Mouse (Mus musculus): ENCODE measurements around the gene Olfr1006. TPM values are rescaled to one million over a fixed set of nuclear protein-coding genes. Genes with fewer than 3 reads are reported as not detected.
"Not testable (repeated sequence)": the region's sequence is repeated elsewhere in the genome, so short reads cannot be mapped to it uniquely, and the experiment has no call there.

The Olfr1006 gene
- polyA plus RNA-seq (2016; fragmentation: Nextera tagmentation; extraction: Ambion mirVana): not detected in 2 replicates

DNA sequence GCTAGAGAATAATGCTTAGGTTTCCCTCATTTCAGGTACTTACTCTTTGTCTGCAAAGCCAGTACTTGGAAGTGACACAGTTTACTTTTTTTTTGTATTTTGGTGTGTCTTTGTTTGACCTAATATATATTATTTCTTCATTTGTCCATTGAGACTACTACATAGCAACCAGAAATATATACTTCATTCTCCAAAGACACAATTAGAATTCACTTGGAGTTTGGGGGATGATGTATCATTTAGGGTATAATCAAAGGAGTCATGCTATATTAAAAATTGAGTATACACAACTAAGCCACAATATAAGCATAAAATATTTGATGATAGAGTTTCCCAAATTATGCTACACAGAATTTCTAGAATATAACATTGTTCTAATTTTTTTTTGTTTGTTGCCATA, at the start of gene Olfr1006:
TSS of gene Olfr1006 (minus strand) at position 101 of the 400 bp plus-strand sequence.
- Histone ChIP-seq H3K36me3 (replicated peaks) (no peaks in the 10 kb centered on the region), H3K4me1 (no peaks in the 10 kb centered on the region), H3K4me3 (no peak within 1 kb of the TSS), H3K27ac (replicated peaks) (no peak within 1 kb of the TSS), H3K9me3 (no peaks in the 10 kb centered on the region), H3K27me3 (replicated peaks; ENCODE audit: low read depth, poor library complexity, severe bottlenecking) (no peaks in the 10 kb centered on the region)
- no peak for DNase-seq (ENCODE audit: low spot score)

DNA sequence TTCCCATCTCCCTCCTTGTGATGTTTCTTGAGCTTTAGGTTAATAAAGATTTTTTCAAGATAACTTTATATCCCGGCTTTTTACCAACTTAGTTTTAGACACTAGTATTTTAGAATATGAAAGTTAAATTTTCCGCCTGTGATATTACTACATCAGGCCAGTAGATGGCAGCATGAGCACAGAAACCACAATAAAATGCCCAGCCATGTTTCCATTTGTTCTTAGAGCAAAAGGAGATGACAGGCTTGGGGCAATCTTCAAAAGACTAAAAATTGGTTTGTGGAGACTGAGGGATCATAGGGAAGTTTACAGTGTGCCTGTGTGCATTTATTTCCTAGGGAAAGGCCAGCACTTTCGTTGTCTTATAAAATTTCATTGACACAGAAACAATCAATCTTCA, 47.2 kb upstream of the Olfr1006 start:
- H3K36me3 ChIP-seq (replicated peaks): no peaks in the 10 kb centered on the region
- H3K9me3 ChIP-seq: no peaks in the 10 kb centered on the region
- no peaks in the 10 kb centered on the region for H3K4me1 ChIP-seq
- no peak overlapping the region for H3K27ac ChIP-seq (replicated peaks)
- no peak overlapping the region for H3K4me3 ChIP-seq
- H3K27me3 ChIP-seq (replicated peaks; ENCODE audit: low read depth, poor library complexity, severe bottlenecking): no peaks in the 10 kb centered on the region
- 23% methylated on average over 3 of the region's 3 CpGs for WGBS
- peak; percentile 20 for DNase-seq (ENCODE audit: low spot score)

DNA sequence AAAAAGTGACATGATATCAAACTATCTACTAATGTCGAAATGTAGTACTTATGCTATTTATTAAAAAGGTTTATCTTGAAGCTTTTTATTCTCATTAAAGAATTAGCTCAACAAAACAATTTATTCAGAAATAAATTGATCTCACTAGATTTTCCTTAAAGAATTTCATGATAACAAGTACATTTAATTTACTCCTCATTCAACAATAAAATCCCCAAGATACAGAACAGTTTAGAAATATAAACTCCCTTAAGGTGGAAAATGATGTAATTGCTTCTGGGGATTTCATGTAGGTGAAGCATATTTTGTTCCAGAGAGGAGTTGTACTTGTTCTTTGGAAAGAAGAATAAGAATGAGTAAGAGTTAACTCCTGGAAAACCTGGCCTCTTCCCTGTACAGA, 36.6 kb upstream of the Olfr1006 start, which contains the start of gene Olfr1009:
TSS of gene Olfr1009 (plus strand) at position 301 of the 400 bp plus-strand sequence.
- no peak for DNase-seq (ENCODE audit: low spot score)
- 89% methylated on average over 1 of the region's 1 CpGs for WGBS
- Histone ChIP-seq H3K4me3 (no peak within 1 kb of the TSS), H3K27me3 (replicated peaks; ENCODE audit: low read depth, poor library complexity, severe bottlenecking) (no peaks in the 10 kb centered on the region), H3K9me3 (no peaks in the 10 kb centered on the region; the same call in 1 of the 2 replicates), H3K27ac (replicated peaks) (no peak within 1 kb of the TSS), H3K4me1 (no peaks in the 10 kb centered on the region), H3K36me3 (replicated peaks) (no peaks in the 10 kb centered on the region)

DNA sequence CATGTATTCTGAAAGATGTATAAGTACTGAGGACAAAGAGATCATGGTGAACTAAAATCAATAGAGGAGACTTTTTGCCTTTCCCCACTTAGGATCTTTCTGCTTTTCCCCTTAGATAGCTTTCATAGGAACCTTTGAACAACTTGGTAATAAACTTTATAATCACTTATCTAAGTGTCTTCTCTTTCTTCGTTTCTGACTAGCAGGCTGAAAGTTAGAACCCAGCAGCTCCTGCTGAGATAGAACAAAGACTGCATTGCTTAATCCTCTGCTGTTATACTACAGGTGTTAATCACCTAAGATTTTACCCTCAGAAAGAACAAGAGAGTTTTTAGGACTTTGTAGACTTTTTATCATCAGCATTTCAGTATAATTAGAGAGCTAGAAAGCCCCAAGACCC, 32.6 kb upstream of the Olfr1006 start:
- 47% methylated on average over 1 of the region's 1 CpGs for WGBS
- H3K27me3 ChIP-seq (replicated peaks; ENCODE audit: low read depth, poor library complexity, severe bottlenecking): no peaks in the 10 kb centered on the region
- H3K4me1 ChIP-seq: no peaks in the 10 kb centered on the region
- no peak overlapping the region for H3K4me3 ChIP-seq
- no peaks in the 10 kb centered on the region for H3K36me3 ChIP-seq (replicated peaks)
- no peaks in the 10 kb centered on the region for H3K9me3 ChIP-seq
- no peak overlapping the region for H3K27ac ChIP-seq (replicated peaks)
- DNase-seq (ENCODE audit: low spot score): no peak

DNA sequence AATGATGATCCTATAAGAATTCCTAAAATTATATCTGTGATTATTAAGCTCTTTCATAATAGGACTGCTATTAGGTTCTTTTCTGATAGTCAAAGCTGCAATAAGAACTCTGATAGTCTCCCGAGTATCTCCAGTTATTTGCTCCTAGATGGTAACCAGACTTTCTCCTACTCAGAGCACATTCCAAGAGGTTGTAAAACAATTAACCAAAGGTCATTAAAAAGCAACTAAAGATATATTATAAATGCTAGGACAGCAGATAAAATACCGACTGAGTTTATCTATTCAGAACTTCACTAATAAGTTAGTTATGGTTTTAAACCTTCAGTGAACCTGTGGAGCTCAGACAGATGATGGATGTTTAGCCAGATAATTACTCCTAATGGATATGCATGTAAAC, 32.1 kb upstream of the Olfr1006 start:
- not testable (repeated sequence) for H3K27ac ChIP-seq (replicated peaks); H3K4me3 ChIP-seq; H3K9me3 ChIP-seq; H3K27me3 ChIP-seq (replicated peaks; ENCODE audit: low read depth, poor library complexity, severe bottlenecking); DNase-seq (ENCODE audit: low spot score); H3K36me3 ChIP-seq (replicated peaks); H3K4me1 ChIP-seq
- 78% methylated on average over 2 of the region's 2 CpGs for WGBS

DNA sequence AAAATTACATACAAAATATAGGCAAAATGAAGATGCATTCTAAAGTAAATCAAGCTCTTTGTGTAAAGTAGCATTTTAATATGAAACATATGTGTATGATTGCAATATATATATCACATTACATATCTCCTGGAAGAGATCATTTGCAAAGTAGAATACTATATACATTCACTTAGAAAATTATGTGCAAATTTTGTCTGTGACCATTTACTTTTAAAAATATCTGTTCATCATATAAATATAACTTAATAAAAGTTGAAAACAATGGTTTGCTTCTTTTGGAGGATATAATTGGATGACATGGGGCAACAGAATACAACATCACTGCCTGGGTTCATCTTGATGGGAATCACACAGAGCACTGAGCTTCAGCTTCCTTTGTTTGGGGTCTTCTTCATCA, 10.6 kb upstream of the Olfr1006 start, which contains the start of gene Olfr1008:
TSS of gene Olfr1008 (plus strand) at position 301 of the 400 bp plus-strand sequence.
- Histone ChIP-seq H3K36me3 (replicated peaks) (no peaks in the 10 kb centered on the region), H3K27ac (replicated peaks) (no peak within 1 kb of the TSS), H3K4me3 (no peak within 1 kb of the TSS), H3K4me1 (no peaks in the 10 kb centered on the region), H3K27me3 (replicated peaks; ENCODE audit: low read depth, poor library complexity, severe bottlenecking) (no peaks in the 10 kb centered on the region), H3K9me3 (peaks cover 2% of the 10 kb centered on the region)
- DNase-seq (ENCODE audit: low spot score): no peak

DNA sequence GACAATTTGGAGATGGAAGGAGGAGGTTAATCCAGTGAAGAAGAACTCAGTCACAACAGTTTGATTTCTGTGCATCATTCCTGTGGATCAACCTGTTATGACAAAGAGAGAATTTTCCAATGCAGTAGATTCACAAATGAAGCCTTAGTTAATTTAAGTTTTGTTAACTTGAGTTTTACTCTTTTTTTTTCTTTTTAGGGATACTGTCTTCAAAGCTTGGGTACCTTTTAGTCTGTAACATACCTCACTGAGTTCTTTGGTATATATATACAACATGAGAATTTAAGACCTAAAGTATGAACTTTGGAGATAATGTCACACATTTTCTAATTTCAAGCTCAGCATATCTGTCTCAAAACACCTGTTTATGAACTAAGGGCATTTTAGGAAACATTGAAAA, 14.2 kb downstream of the Olfr1006 start, which contains the start of gene Olfr154:
TSS of gene Olfr154 (minus strand) at position 101 of the 400 bp plus-strand sequence.
- DNase-seq (ENCODE audit: low spot score); H3K9me3 ChIP-seq; H3K4me3 ChIP-seq: not testable (repeated sequence)

DNA sequence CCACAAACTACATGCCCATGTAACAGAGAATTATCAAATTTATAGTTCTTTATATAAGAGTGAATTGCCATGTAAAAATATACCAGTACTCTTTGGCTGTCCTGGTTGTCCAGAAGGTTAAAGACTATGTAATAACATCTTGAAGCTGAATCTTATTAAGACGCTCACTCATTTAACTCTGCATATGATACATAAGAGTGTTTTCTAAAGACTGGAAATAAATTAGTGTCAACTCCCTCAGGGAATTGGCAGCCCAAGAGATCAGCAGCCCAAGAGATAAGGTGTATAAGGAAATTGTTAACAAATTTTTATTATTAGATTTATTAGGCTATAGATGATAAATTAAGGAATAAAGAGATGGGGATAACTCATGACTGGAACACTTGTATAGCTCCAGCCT, 28.0 kb downstream of the Olfr1006 start, which contains the start of gene Olfr1002:
TSS of gene Olfr1002 (minus strand) at position 101 of the 400 bp plus-strand sequence.
- Histone ChIP-seq H3K9me3 (no peaks in the 10 kb centered on the region), H3K4me1 (no peaks in the 10 kb centered on the region), H3K4me3 (no peak within 1 kb of the TSS)

More for the DNA sequence above, 14.2 kb downstream of the Olfr1006 start, which contains the start of gene Olfr154:
- H3K4me1 ChIP-seq; H3K27ac ChIP-seq (replicated peaks); H3K36me3 ChIP-seq (replicated peaks); H3K27me3 ChIP-seq (replicated peaks; ENCODE audit: low read depth, poor library complexity, severe bottlenecking): not testable (repeated sequence)

More for the DNA sequence above, 28.0 kb downstream of the Olfr1006 start, which contains the start of gene Olfr1002:
- Histone ChIP-seq H3K27ac (replicated peaks) (no peak within 1 kb of the TSS), H3K36me3 (replicated peaks) (no peaks in the 10 kb centered on the region), H3K27me3 (replicated peaks; ENCODE audit: low read depth, poor library complexity, severe bottlenecking) (no peaks in the 10 kb centered on the region)
- WGBS: 92% methylated on average over 1 of the region's 1 CpGs
- no peak for DNase-seq (ENCODE audit: low spot score)

Other genes starting within 250 kb of the Olfr1006 start
- gene Olfr994, start 242.3 kb downstream of the Olfr1006 start, polyA plus RNA-seq (2016; fragmentation: Nextera tagmentation; extraction: Ambion mirVana): not detected in 2 replicates
- not detected in 2 replicates for gene Olfr995, start 235.1 kb downstream of the Olfr1006 start, polyA plus RNA-seq (2016; fragmentation: Nextera tagmentation; extraction: Ambion mirVana)
- 0.09 TPM in 1 of 2 replicates, not detected in the other for gene 4833423E24Rik, start 159.7 kb downstream of the Olfr1006 start, polyA plus RNA-seq (2016; fragmentation: Nextera tagmentation; extraction: Ambion mirVana)
- gene Olfr996, start 99.6 kb downstream of the Olfr1006 start, polyA plus RNA-seq (2016; fragmentation: Nextera tagmentation; extraction: Ambion mirVana): not detected in 2 replicates
- gene Olfr998, start 89.8 kb downstream of the Olfr1006 start, polyA plus RNA-seq (2016; fragmentation: Nextera tagmentation; extraction: Ambion mirVana): not detected in 2 replicates
- not detected in 2 replicates for gene Olfr1000, start 66.9 kb downstream of the Olfr1006 start, polyA plus RNA-seq (2016; fragmentation: Nextera tagmentation; extraction: Ambion mirVana)
- not detected in 2 replicates for gene Olfr1002, start 28.1 kb downstream of the Olfr1006 start, polyA plus RNA-seq (2016; fragmentation: Nextera tagmentation; extraction: Ambion mirVana)
- not detected in 2 replicates for gene Olfr154, start 14.3 kb downstream of the Olfr1006 start, polyA plus RNA-seq (2016; fragmentation: Nextera tagmentation; extraction: Ambion mirVana)
- gene Olfr1008, start 10.7 kb upstream of the Olfr1006 start, polyA plus RNA-seq (2016; fragmentation: Nextera tagmentation; extraction: Ambion mirVana): not detected in 2 replicates
- gene Olfr1009, start 36.7 kb upstream of the Olfr1006 start, polyA plus RNA-seq (2016; fragmentation: Nextera tagmentation; extraction: Ambion mirVana): not detected in 2 replicates
- not detected in 2 replicates for gene Olfr1012, start 84.0 kb upstream of the Olfr1006 start, polyA plus RNA-seq (2016; fragmentation: Nextera tagmentation; extraction: Ambion mirVana)
- not detected in 2 replicates for gene Olfr1013, start 88.3 kb upstream of the Olfr1006 start, polyA plus RNA-seq (2016; fragmentation: Nextera tagmentation; extraction: Ambion mirVana)
- gene Olfr1014, start 93.9 kb upstream of the Olfr1006 start, polyA plus RNA-seq (2016; fragmentation: Nextera tagmentation; extraction: Ambion mirVana): not detected in 2 replicates
- gene Olfr1015, start 103.2 kb upstream of the Olfr1006 start, polyA plus RNA-seq (2016; fragmentation: Nextera tagmentation; extraction: Ambion mirVana): not detected in 2 replicates
- gene Olfr1016, start 123.8 kb upstream of the Olfr1006 start, polyA plus RNA-seq (2016; fragmentation: Nextera tagmentation; extraction: Ambion mirVana): not detected in 2 replicates
- not detected in 2 replicates for gene Olfr1018, start 139.7 kb upstream of the Olfr1006 start, polyA plus RNA-seq (2016; fragmentation: Nextera tagmentation; extraction: Ambion mirVana)
- gene Olfr1019, start 166.7 kb upstream of the Olfr1006 start, polyA plus RNA-seq (2016; fragmentation: Nextera tagmentation; extraction: Ambion mirVana): not detected in 2 replicates
- not detected in 2 replicates for gene Olfr1020, start 168.3 kb upstream of the Olfr1006 start, polyA plus RNA-seq (2016; fragmentation: Nextera tagmentation; extraction: Ambion mirVana)
- gene Olfr1022, start 189.8 kb upstream of the Olfr1006 start, polyA plus RNA-seq (2016; fragmentation: Nextera tagmentation; extraction: Ambion mirVana): not detected in 2 replicates
- not detected in 2 replicates for gene Olfr1023, start 206.9 kb upstream of the Olfr1006 start, polyA plus RNA-seq (2016; fragmentation: Nextera tagmentation; extraction: Ambion mirVana)
- gene Olfr1024, start 226.3 kb upstream of the Olfr1006 start, polyA plus RNA-seq (2016; fragmentation: Nextera tagmentation; extraction: Ambion mirVana): not detected in 2 replicates
- not detected in 2 replicates for gene Olfr1025-ps1, start 236.4 kb upstream of the Olfr1006 start, polyA plus RNA-seq (2016; fragmentation: Nextera tagmentation; extraction: Ambion mirVana)
- not detected in 2 replicates for gene Olfr1026, start 242.8 kb upstream of the Olfr1006 start, polyA plus RNA-seq (2016; fragmentation: Nextera tagmentation; extraction: Ambion mirVana)